Mouse (Mus musculus) midbrain, embryonic 14.5 days (tissue): ENCODE results near the gene Ncoa5. TPM values are rescaled to one million over a fixed set of nuclear protein-coding genes. Genes with fewer than 3 reads are reported as not detected.

ENCODE experiments used
- ATAC-seq: fragments of 200-750 bp; cut with Nextera tagmentation; 2 replicates; pipeline ENCODE4 v1.8.0; 2017; ENCODE audit warnings: moderate number of reproducible peaks, moderate library complexity; ENCODE audit not compliant: low FRiP score, low TSS enrichment
- DNase-seq: peaks from one replicate; pipeline ENCODE4 v3.0.0-alpha.2; 2015
- H3K27ac ChIP-seq: fragments of 300-500 bp; sonication (generic); replicated peaks from 2 replicates; pipeline ENCODE4 v1.5.1; 2014; ENCODE audit warnings: mild to moderate bottlenecking, low read depth, low read length, moderate library complexity
- H3K27me3 ChIP-seq: fragments of 300-500 bp; sonication (generic); 2 replicates; pipeline ENCODE4 v1.6.1; 2014; ENCODE audit warnings: low read length, control low read depth, mixed read lengths; ENCODE audit not compliant: control insufficient read depth, insufficient read depth
- H3K36me3 ChIP-seq: fragments of 300-500 bp; sonication (generic); 2 replicates; pipeline ENCODE4 v1.6.1; 2014; ENCODE audit warnings: low read length, control low read depth; ENCODE audit not compliant: control insufficient read depth, insufficient read depth
- H3K4me1 ChIP-seq: fragments of 300-500 bp; sonication (generic); 2 replicates; pipeline ENCODE4 v1.6.1; 2014; ENCODE audit warnings: mild to moderate bottlenecking, antibody characterized with exemption, low read length, control low read depth; ENCODE audit not compliant: control insufficient read depth, insufficient read depth
- H3K4me2 ChIP-seq: fragments of 300-500 bp; sonication (generic); 2 replicates; pipeline ENCODE4 v1.6.1; 2014; ENCODE audit warnings: mild to moderate bottlenecking, low read length, moderate library complexity
- H3K4me3 ChIP-seq: fragments of 300-500 bp; sonication (generic); replicated peaks from 2 replicates; pipeline ENCODE4 v1.5.1; 2014; ENCODE audit warnings: low read depth, low read length
- H3K9ac ChIP-seq: fragments of 300-500 bp; sonication (generic); replicated peaks from 2 replicates; pipeline ENCODE4 v1.6.1; 2014; ENCODE audit warnings: mild to moderate bottlenecking, low read length, moderate library complexity
- H3K9me3 ChIP-seq: fragments of 300-500 bp; sonication (generic); 2 replicates; pipeline ENCODE4 v1.6.1; 2016; ENCODE audit warnings: low read length, control low read depth, mixed read lengths; ENCODE audit not compliant: control insufficient read depth
- WGBS: fragments of 180-500 bp; shearing (Covaris S2); extraction: QIAGEN DNeasy Blood & Tissue Kit; methylation state at CpG from one replicate; pipeline ENCODE4 v1.1.7; 2014; 5-methylcytosine and 5-hydroxymethylcytosine counted together
- polyA plus RNA-seq: library from polyadenylated mRNA; unstranded; fragments of >200 nt; fragmentation: Nextera tagmentation; extraction: Ambion mirVana; gene quantifications from 2 replicates; pipeline ENCODE4 v1.2.1, GENCODE M21; 2014

Ncoa5 gene
- polyA plus RNA-seq, 1 experiment from 2014 or later: 105 TPM

GRCm38 (mm10) chr2:165007986-165008385 is 26.7 kb downstream of the Ncoa5 start:
- Histone ChIP-seq H3K9ac (no peak overlapping the region), H3K36me3 (peaks cover 99% of the 10 kb centered on the region), H3K4me3 (no peak overlapping the region), H3K9me3 (no peaks in the 10 kb centered on the region), H3K27ac (no peak overlapping the region), H3K4me2 (no peak overlapping the region), H3K27me3 (no peaks in the 10 kb centered on the region), H3K4me1 (no peaks in the 10 kb centered on the region)
- WGBS: 100% methylated on average over 1 of the region's 1 CpGs
- DNase-seq (no peak), ATAC-seq (no peak)

- H3K4me1 ChIP-seq: no peaks in the 10 kb centered on the region
- DNase-seq (no peak), ATAC-seq (no peak)
- no peaks in the 10 kb centered on the region for H3K9me3 ChIP-seq
- H3K27ac ChIP-seq: no peak overlapping the region
- no peak overlapping the region for H3K4me2 ChIP-seq
- peaks cover 100% of the 10 kb centered on the region for H3K36me3 ChIP-seq
- no peaks in the 10 kb centered on the region for H3K27me3 ChIP-seq
- 96% methylated on average over 4 of the region's 4 CpGs for WGBS
- no peak overlapping the region for H3K4me3 ChIP-seq
- no peak overlapping the region for H3K9ac ChIP-seq
These were observed 27.9 kb downstream of the Ncoa5 start for GRCm38 (mm10) chr2:165006813-165007212.

GRCm38 (mm10) chr2:165004237-165004636 is 30.4 kb downstream of the Ncoa5 start:
- Histone ChIP-seq H3K4me1 (no peaks in the 10 kb centered on the region), H3K9me3 (no peaks in the 10 kb centered on the region), H3K36me3 (peaks cover 100% of the 10 kb centered on the region), H3K27ac (no peak overlapping the region), H3K27me3 (no peaks in the 10 kb centered on the region), H3K9ac (no peak overlapping the region), H3K4me3 (no peak overlapping the region), H3K4me2 (no peak overlapping the region)
- 85% methylated on average over 10 of the region's 10 CpGs for WGBS
- DNase-seq (no peak), ATAC-seq (no peak)

- Histone ChIP-seq H3K27me3 (0 out of 2 replicates have a peak, but pooled peaks cover 2% of the 10 kb centered on the region), H3K4me1 (peaks cover 5% of the 10 kb centered on the region; the same call in 1 of the 2 replicates), H3K36me3 (peaks cover 99% of the 10 kb centered on the region), H3K9ac (no peak overlapping the region), H3K27ac (0 out of 2 replicates have a peak overlapping the region, but pooled peaks have one; percentile 20), H3K9me3 (no peaks in the 10 kb centered on the region), H3K4me2 (no peak overlapping the region), H3K4me3 (no peak overlapping the region)
- no peak for ATAC-seq
- DNase-seq: no peak
- 74% methylated on average over 3 of the region's 3 CpGs for WGBS
These were observed 31.6 kb downstream of the Ncoa5 start for GRCm38 (mm10) chr2:165003108-165003507.

- Histone ChIP-seq H3K9me3 (no peaks in the 10 kb centered on the region), H3K4me2 (no peak overlapping the region), H3K27ac (no peak overlapping the region), H3K4me1 (peaks cover 13% of the 10 kb centered on the region), H3K36me3 (peaks cover 95% of the 10 kb centered on the region), H3K4me3 (no peak overlapping the region), H3K27me3 (0 out of 2 replicates have a peak, but pooled peaks cover 2% of the 10 kb centered on the region), H3K9ac (no peak overlapping the region)
- ATAC-seq (no peak), DNase-seq (no peak)
- 92% methylated on average over 13 of the region's 13 CpGs for WGBS
These were observed 32.7 kb downstream of the Ncoa5 start for GRCm38 (mm10) chr2:165001958-165002357.

- WGBS: 3% methylated on average over 47 of the region's 52 CpGs
- peak overlapping the region; percentile 48 for H3K4me2 ChIP-seq
- peak; percentile 55 for DNase-seq
- peak overlapping the region; percentile 24; the same call in 1 of the 2 replicates for H3K9ac ChIP-seq
- ATAC-seq: no peak
- peaks cover 70% of the 10 kb centered on the region for H3K36me3 ChIP-seq
- H3K27ac ChIP-seq: no peak overlapping the region
- no peaks in the 10 kb centered on the region for H3K9me3 ChIP-seq
- peak overlapping the region; percentile 22 for H3K4me3 ChIP-seq
- H3K27me3 ChIP-seq: 0 out of 2 replicates have a peak, but pooled peaks cover 2% of the 10 kb centered on the region
- peaks cover 13% of the 10 kb centered on the region for H3K4me1 ChIP-seq
These were observed 36.8 kb downstream of the Ncoa5 start for GRCm38 (mm10) chr2:164997721-164998428.

GRCm38 (mm10) chr2:164996848-164997720 is 37.6 kb downstream of the Ncoa5 start:
- H3K9ac ChIP-seq: peak overlapping the region; percentile 24; the same call in 1 of the 2 replicates
- DNase-seq: peak; percentile 28
- H3K9me3 ChIP-seq: no peaks in the 10 kb centered on the region
- H3K4me3 ChIP-seq: peak overlapping the region; percentile 22
- peak overlapping the region; percentile 48 for H3K4me2 ChIP-seq
- peaks cover 13% of the 10 kb centered on the region for H3K4me1 ChIP-seq
- 0 out of 2 replicates have a peak, but pooled peaks cover 2% of the 10 kb centered on the region for H3K27me3 ChIP-seq
- H3K36me3 ChIP-seq: peaks cover 63% of the 10 kb centered on the region
- H3K27ac ChIP-seq: no peak overlapping the region
- WGBS: 11% methylated on average over 49 of the region's 49 CpGs
- no peak for ATAC-seq

GRCm38 (mm10) chr2:164995976-164996375 is 38.7 kb downstream of the Ncoa5 start:
- no peak for ATAC-seq
- 66% methylated on average over 11 of the region's 11 CpGs for WGBS
- no peak overlapping the region for H3K4me3 ChIP-seq

More at GRCm38 (mm10) chr2:164995976-164996375, 38.7 kb downstream of the Ncoa5 start:
- Histone ChIP-seq H3K9ac (no peak overlapping the region), H3K4me1 (peaks cover 13% of the 10 kb centered on the region), H3K27ac (no peak overlapping the region), H3K36me3 (peaks cover 51% of the 10 kb centered on the region), H3K4me2 (no peak overlapping the region), H3K27me3 (0 out of 2 replicates have a peak, but pooled peaks cover 2% of the 10 kb centered on the region), H3K9me3 (no peaks in the 10 kb centered on the region)
- DNase-seq: no peak
